Mouse (Mus musculus): ENCODE results near the gene Kctd5.

The Kctd5 gene

DNA sequence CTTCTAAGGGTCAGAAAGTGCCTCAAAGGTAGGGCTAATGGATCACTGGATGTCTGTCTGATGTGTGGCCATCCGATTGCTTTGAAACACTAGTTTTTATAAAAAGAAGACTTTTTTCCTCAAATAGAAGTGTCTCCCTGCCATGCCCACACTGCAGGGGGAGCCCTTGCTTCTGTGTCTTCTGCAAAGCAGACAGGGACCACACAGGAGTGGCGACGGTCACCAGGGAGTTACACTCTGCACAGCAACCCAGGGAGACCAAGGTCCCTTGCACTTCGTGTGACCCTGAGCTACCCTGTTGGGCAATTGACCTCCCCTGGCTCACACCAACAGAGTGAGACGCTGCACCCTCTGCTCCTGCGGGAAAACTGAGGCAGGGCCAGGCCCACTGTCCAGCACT is 36.3 kb downstream of the Kctd5 start:
- DNase-seq, result no peak

DNA sequence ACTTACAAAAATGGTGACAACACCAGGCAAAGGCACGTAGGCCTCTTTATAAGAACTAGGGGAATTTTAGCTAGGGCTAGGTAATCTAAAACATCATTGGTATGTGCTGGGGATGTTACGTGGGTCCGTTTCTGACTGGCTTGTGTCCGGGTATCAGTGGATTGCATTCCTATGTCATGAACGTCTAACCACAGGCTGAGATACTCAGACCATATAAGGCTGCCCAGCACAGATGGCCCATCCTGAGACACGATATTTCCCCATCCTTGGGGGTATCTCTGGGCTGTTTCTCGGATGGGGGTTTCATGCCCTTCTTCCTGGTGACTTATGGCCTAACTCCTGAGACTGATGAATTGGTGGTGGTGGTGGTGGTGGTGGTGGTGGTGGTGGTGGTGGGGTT is 38.2 kb downstream of the Kctd5 start:
- DNase-seq, result no peak

DNA sequence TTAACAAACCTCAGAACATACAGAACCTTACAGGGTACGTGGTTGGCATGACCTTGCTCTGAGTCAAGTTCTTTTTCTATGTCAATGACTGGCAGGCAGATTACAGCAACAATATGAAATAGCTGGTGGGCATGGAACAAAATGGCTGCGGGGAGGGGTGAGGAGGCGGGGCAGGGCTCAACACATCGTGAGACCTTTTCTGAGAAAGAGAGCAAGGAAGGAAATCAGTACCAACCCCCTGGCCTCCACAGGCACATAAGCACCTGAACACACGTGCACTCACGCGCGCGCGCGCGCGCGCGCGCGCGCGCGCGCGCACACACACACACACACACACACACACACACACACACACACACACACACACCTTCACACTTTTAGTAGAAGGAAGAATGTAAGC is 42.7 kb downstream of the Kctd5 start:
- no peak for DNase-seq

DNA sequence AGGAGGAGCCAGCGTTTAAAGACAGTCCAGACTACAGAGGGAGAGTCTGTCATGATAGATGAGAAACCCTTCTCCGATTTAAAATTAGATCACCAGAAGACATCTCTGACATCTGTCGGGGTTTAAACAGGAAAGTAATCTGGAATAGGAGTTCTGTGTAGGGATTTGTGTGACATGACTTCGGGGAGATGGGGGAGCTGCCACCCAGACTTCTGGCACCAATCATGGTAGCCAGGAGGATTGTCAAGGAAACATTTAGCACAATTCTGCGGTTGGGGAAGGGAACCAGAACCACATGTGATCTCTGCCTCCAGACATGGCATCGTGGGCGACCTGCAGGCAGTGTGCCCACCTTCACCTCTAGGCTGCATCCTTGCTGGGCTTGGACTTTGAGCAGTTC is 43.8 kb downstream of the Kctd5 start:
- no peak for DNase-seq

DNA sequence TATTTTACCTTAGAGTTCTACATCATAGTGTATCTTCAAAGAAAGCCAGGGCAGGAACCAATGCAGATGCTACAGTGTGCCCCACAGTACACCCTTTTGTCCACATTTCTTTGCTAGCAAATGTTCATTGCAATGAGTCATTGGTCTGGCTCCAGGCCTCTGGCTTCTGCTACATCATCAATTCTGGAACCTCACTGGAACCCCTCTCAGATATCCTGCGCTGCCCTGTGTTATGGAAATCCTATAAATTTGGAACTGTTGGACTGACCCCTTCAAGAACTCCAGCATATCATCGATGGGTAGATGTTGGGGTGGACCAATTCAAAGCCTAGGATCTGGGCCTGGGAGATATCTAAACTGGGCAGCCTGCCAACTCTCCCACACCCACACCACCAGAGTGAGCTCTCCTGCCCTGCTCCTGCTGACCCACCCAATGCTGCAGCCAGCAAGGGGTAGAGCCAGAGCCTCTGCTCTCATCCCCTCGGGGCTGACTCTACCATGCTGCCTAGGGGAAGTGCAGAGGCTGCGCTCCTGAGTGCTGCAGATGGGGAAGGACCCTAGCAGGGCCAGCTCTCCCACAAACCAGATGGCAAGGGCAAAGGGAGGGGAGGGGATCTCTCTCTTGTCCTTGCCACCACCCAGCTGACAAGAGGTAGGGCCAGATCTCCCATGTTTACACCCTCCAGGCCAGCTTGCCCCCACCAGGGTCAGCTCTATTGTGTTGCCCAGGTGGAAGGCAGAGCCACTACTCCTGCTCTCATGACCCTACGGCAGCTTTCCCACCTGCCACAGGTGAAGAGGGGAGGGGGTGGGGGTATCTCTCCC is 51.7 kb downstream of the Kctd5 start:
- no peak for DNase-seq

DNA sequence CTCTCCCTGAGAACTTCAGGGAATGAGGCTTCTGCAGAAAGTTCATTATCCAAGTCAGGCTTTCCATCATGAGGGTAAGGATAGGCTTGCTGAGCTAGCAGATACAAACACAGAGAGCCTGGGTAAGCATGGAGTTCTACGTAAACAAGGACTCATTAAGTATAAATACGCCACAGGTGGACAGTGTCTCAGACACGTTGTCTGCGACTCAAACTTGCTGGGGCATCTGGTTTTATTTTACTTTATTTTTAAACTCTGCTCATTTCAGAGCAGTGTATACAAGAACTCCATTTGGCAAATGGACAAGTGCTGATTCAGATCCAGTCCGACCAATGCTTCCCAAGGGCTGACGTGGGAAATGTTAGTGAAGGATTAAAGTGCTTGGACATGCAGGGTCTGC is 52.6 kb downstream of the Kctd5 start:
- DNase-seq, result no peak

DNA sequence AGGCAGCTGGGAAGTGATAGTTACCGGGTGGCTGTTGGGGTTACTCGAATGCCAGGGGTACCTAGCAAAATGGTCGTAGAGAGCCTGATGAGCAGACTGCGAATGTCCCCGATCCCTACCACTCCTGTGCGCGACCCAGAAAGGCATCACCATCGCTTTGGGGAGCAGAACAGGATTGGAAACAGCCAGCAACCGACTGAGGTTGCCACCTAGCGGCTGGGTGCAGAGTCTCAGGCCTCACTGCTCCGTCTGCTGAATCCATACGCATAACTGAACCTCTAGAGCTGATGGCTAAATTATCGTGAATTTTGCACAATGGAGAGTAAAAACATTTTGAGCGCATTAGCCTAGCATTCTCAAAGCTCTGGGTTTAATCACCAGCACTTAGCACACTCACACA is 57.6 kb downstream of the Kctd5 start:
- DNase-seq, result peak; percentile 29

DNA sequence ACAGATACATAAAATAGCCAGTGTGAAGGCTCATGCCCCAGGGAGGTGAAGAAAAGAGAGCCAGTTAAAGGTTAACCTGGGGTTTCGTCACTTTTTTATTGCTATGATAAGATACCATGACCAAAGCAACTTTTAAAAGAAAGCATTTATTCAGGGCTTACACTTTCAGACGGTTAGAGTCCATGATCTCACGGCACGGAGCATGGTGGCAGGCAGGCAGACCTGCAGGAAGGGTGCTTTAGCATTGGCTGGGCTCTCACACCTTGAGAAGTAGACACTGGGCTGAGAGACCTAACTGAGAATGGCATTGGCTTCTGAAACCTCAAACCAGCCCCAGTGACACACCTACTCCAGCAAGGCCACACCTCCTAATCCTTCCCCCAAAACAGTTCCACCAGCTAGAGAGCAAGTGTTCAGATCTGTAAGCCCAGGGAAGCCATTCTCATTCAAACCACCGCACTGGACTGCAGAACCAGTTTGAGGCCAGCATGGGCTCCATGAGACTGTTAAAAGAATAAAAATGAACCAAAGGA is 58.8 kb downstream of the Kctd5 start:
- DNase-seq, result no peak

DNA sequence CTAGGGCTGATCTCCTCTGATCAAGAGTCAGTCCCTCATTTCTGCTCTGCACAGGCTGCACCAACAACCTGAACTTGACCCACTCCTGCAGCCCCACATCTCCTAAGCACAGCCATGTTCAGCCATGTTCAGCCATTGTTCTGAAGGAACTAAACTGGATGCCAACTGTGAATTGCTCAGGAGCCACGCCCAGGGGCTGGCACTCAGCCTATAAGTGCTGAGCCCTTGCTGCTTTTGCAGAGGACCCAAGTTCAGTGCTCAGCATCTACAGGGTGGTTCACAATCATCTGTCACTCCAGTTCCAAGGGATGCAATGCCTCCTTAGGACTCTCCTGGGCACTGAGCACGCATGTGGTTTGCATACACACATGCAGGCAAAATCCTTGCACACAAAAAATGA is 60.4 kb downstream of the Kctd5 start:
- DNase-seq, result no peak

DNA sequence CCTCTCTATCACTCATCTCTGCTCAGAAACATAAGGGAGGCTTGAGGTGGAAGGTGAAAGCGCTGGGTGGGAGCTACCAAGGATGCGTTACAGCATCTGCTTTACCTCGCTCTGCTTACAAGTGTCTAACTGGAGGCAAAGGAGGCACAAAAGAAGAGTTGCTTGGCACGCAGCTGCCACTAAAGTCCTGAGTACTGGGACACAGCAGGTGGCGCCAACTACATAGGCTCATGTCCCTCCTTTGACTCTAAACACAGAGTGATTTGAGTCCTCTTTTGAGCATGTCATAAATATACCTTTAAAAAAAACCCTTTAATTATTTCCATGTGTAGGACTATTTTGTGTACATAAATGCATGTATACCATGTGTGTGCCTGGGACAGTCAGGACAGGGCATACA is 63.7 kb downstream of the Kctd5 start:
- DNase-seq, result no peak

DNA sequence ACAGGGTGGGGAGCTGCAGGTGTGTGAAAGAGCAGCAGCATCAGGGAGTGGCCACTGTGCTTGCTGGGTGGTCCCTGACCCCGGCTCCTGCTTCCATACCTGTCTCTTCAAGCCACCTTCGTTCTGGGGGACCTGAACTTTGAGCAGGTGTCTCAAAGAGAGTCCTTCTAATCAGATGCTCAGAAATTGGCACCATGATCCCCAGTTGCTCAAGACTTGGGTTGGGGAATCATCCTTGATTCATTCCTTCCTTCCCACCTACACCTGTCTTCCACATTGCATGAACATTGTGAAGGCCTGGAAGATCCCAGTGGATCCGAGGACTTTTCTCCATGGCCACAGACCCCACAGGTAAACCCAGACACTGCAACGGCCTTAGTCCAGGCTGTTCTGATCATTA is 65.2 kb downstream of the Kctd5 start:
- DNase-seq, result no peak

DNA sequence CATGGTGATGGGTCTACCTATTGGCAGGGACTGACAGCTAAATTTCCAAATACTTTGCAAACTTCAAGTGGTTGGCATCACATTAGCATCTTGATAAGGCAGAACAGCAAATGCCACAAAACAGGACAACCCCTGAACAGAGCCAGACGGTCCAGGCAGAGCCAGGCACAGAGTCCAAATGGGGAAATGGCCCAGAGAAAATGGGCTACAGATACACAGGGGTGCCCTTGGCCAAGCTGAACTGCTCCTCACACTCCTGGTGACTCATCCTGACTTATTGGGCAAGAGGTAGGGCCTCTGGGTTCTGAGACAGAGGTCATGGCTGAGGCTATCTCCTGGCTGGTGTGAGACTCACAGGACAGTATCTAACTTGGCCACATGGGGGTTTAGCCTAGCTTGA is 65.9 kb downstream of the Kctd5 start:
- DNase-seq, result no peak

DNA sequence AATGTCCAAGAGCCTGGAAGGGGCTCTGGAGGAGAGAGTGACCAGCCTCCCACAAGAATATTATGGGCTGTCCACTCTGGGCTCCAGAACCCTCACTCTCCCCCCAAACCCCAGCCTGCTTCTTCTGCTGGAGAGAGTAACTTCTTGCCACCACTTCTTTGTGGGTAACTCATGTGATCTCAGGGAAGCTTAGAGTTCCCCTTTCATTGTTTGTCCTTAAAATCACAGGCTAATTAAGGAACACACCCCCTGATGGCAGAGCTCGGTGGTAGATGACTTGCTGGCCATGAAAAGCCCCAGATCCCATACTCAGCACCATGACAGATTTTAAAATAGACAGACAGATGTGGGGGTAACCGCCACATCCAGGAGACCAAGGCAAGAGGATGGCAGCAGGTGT is 66.4 kb downstream of the Kctd5 start:
- DNase-seq, result no peak

DNA sequence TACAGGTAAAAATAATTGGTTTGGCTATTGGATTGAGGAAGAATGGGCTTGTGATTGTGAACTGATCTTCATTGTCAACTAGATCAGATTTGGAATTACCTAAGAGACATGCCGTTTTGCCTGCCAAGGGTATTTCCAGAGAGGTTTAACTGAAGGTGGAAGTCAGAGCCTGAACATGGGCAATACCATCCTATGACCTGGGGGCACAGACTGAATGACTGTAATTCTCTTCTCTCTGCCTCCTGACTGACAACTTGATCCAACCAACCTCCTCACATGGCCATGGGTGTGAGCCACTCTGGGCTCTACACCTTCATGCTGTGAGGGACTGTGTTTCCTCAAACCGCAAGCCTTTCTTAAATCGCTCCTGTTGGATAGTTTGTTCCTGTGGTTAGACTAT is 68.2 kb downstream of the Kctd5 start:
- DNase-seq, result no peak

DNA sequence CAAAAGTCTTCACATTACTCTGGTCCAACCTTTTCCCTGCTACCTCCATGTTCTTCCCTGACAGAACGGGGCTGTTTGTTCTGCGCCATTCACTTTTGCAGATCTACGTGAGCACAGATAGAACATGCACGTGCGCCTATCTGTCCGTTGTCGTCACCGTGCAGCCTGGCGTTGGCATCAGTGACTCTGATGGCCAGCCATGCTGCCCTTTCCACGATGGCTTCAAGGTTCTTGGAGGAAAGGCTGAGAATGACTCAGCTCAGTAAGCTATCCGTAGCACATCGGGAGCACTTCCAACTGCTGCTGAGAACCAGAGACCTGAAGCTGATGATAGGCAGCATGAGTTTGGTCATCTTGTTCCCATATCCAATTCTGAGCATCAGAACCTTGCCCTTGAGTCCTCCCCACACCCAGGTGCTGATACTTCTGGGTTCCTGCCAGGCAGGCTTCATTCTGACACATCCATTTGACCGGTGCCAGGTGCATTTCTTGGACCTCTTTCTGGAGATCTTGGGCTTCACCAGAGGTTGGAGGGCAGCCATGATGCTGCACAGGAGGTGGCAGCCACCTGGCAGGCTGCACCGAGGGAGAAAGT is 69.1 kb downstream of the Kctd5 start:
- DNase-seq, result no peak

DNA sequence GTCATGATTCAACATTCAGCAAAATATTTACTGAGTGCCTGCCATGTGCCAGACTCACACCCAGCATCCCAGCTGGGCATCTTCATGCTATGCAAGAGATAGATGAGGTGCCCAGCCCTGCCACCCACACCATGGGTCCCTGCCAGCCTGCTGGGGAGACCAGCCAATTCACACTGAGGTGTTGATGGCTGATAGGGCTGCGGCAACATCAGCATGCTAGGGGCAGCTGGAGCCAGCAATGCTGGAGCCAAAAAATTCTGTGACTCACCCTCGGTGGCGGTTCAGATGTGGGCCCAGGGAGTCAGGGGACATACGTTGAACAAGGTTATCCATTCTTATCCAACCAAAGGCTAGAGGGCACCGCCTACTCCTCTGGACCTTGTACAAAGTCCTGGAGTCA is 72.9 kb downstream of the Kctd5 start:
- no peak for DNase-seq

DNA sequence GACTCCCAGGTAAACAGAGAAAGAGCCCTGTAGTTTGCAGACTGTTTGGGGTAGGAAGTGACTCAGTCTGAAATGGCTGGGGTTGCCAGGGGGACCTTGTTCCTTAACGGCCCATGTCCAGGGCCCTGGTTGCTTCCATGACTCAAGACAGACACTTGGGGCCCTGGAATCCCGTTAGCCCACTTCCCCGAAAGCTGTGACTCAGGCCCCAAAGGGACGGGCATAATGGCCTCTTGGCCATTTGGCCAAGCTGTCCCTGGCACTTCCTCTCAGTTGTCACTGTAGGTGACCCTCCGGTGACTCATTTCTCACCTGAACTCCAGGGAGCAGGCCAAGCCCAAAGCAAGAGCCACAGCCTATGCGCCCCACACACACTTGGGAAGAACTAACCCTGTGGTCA is 74.9 kb downstream of the Kctd5 start:
- no peak for DNase-seq

DNA sequence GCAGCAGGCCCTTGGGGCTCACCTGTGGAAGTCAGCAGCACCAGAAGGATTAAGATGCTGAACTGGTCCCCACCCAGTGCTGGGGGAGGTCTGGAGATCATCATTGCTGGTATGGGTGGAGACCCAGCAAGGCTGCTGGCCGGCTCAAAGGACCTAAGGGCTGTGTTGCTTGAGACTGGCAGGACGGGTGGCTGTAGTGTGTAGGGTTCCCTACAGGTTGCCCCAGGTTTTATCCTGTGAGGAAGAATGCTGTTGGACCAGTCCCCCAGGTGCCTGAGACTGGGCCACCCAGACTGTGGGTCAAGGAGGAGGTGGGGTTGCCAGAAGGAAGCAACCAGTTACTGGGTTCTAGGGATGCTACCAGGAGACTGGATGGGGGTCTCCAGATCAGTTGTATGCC is 75.4 kb downstream of the Kctd5 start, which contains the start of gene Prss22:
TSS of gene Prss22 (minus strand) at position 200 of the 400 bp plus-strand sequence.
- no peak for DNase-seq

Measured in thymus, postnatal 14 days (tissue).